Mouse (Mus musculus): ENCODE measurements around the gene Faap20.

GRCm38 (mm10) chr4:155292863-155293262 lies 43.3 kb downstream of the Faap20 start:
- TF ChIP-seq CTCF (conservative IDR thresholded peaks at IDR 0.05 in 1 of 2, IDR thresholded peaks at IDR 0.05 in 1 of 2; ENCODE audit: low read depth in 2 of 2, low read length in 2 of 2) (no peak), HCFC1 (IDR thresholded peaks at IDR 0.05; ENCODE audit: low read depth, low read length) (no peak), ZC3H11A (IDR thresholded peaks at IDR 0.05; ENCODE audit: low read depth, low read length) (no peak), POLR2A (IDR thresholded peaks at IDR 0.05; ENCODE audit: low read depth, low read length) (no peak), MAX (IDR thresholded peaks at IDR 0.05; ENCODE audit: low read length) (no peak), POLR2AphosphoS2 (IDR thresholded peaks at IDR 0.05; ENCODE audit: low read depth, low read length) (no peak)
